Mouse (Mus musculus): ENCODE results near the gene Slc25a36.

GRCm38 (mm10) chr9:97065885-97066284, 45.1 kb downstream of the Slc25a36 start:
- TF ChIP-seq CTCF (IDR thresholded peaks at IDR 0.05; ENCODE audit: low read depth, low read length) (no peak), POLR2A (IDR thresholded peaks at IDR 0.05; ENCODE audit: extremely low read depth, insufficient read depth, low read length) (no peak)

Data from liver, adult 2 months (tissue).